Mouse (Mus musculus) MEL (cell line): ENCODE data around the gene Rab3c. TPM values are rescaled to one million over a fixed set of nuclear protein-coding genes. Genes with fewer than 3 reads are reported as not detected.

ENCODE experiments used
- DNase-seq: peaks from one replicate; pipeline ENCODE4 v3.0.0; 2011; ENCODE audit warnings: low read depth, low spot score
- H3K27ac ChIP-seq: 2 replicates; pipeline ENCODE4 v1.5.1; 2012; ENCODE audit warnings: low read depth, mild to moderate bottlenecking, control low read depth, low read length, moderate library complexity; ENCODE audit not compliant: control insufficient read depth
- H3K27me3 ChIP-seq, 2 experiments: fragments of 150-350 bp in 1 of 2; sonication (generic) in 1 of 2; 2 replicates each; pipeline ENCODE4 v1.6.1; 2012; ENCODE audit warnings: low read length in 2 of 2, mild to moderate bottlenecking in 2 of 2, improper control_type of control experiment in 1 of 2, moderate library complexity in 1 of 2; ENCODE audit not compliant: insufficient read depth in 2 of 2, control insufficient read depth in 1 of 2
- H3K36me3 ChIP-seq, 2 experiments: 2 replicates each; pipeline ENCODE4 v1.6.1; 2012 to 2014; ENCODE audit warnings: low read length in 2 of 2, improper control_type of control experiment in 1 of 2, inconsistent platforms in 1 of 2, mild to moderate bottlenecking in 1 of 2; ENCODE audit not compliant: insufficient read depth in 2 of 2, control insufficient read depth in 1 of 2
- H3K4me1 ChIP-seq, 2 experiments: fragments of 150-350 bp in 1 of 2; sonication (generic) in 1 of 2; 2 replicates each; pipeline ENCODE4 v1.6.1; 2012; ENCODE audit warnings: low read length in 2 of 2, improper control_type of control experiment in 1 of 2, mild to moderate bottlenecking in 1 of 2; ENCODE audit not compliant: insufficient read depth in 2 of 2, control insufficient read depth in 1 of 2
- H3K4me3 ChIP-seq, 2 experiments: fragments of 150-350 bp in 1 of 2; sonication (generic) in 1 of 2; 2 replicates each; pipeline ENCODE4 v1.5.1; 2012; ENCODE audit warnings: low read depth in 2 of 2, low read length in 2 of 2, mild to moderate bottlenecking in 2 of 2, moderate library complexity in 2 of 2, control low read depth in 1 of 2, improper control_type of control experiment in 1 of 2; ENCODE audit not compliant: control insufficient read depth in 1 of 2, insufficient read depth in 1 of 2
- H3K79me2 ChIP-seq: 2 replicates; pipeline ENCODE4 v1.6.1; 2012; ENCODE audit warnings: mild to moderate bottlenecking, low read length, moderate library complexity; ENCODE audit not compliant: control insufficient read depth, poor library complexity, insufficient read depth
- H3K9ac ChIP-seq: 2 replicates; pipeline ENCODE4 v1.6.1; 2012; ENCODE audit warnings: low read depth, mild to moderate bottlenecking, control low read depth, low read length, moderate library complexity; ENCODE audit not compliant: control insufficient read depth, poor library complexity, severe bottlenecking
- H3K9me3 ChIP-seq: fragments of 150-350 bp; sonication (generic); replicated peaks from 2 replicates; pipeline ENCODE4 v1.6.1; 2012; ENCODE audit warnings: mild to moderate bottlenecking, low read length, improper control_type of control experiment, moderate library complexity; ENCODE audit not compliant: insufficient read depth
- BHLHE40 ChIP-seq: IDR thresholded peaks from 2 replicates; pipeline ENCODE4 v1.6.1; 2012; ENCODE audit warnings: low read depth, mild to moderate bottlenecking, inconsistent platforms, low read length, improper control_type of control experiment, borderline replicate concordance
- KAT2A ChIP-seq: conservative IDR thresholded peaks from 2 replicates; pipeline ENCODE4 v1.6.1; 2012; ENCODE audit warnings: low read depth, low read length, improper control_type of control experiment, inconsistent platforms
- MAFK ChIP-seq: IDR thresholded peaks from 2 replicates; pipeline ENCODE4 v1.6.1; 2011; ENCODE audit warnings: low read depth, mild to moderate bottlenecking, low read length, improper control_type of control experiment, borderline replicate concordance
- MAX ChIP-seq: IDR thresholded peaks from 2 replicates; pipeline ENCODE4 v1.6.1; 2011; ENCODE audit warnings: low read length, improper control_type of control experiment
- MYC ChIP-seq: IDR thresholded peaks from 2 replicates; pipeline ENCODE4 v1.6.1; 2011; ENCODE audit warnings: low read depth, mild to moderate bottlenecking, low read length, improper control_type of control experiment, moderate library complexity
- NELFE ChIP-seq: IDR thresholded peaks from 2 replicates; pipeline ENCODE4 v1.6.1; 2011; ENCODE audit warnings: low read depth, low read length, improper control_type of control experiment
- NRF1 ChIP-seq: IDR thresholded peaks from 2 replicates; pipeline ENCODE4 v1.6.1; 2014; ENCODE audit warnings: low read depth, mild to moderate bottlenecking, inconsistent platforms, low read length, improper control_type of control experiment, moderate library complexity; ENCODE audit not compliant: poor library complexity, insufficient read depth, severe bottlenecking
- POLR2A ChIP-seq, 2 experiments: IDR thresholded peaks; 2 replicates each; pipeline ENCODE4 v1.6.1; 2011 to 2012; ENCODE audit warnings: low read length in 2 of 2, mild to moderate bottlenecking in 2 of 2, control low read depth in 1 of 2, improper control_type of control experiment in 1 of 2, low read depth in 1 of 2, moderate library complexity in 1 of 2; ENCODE audit not compliant: control insufficient read depth in 1 of 2, insufficient read depth in 1 of 2, poor library complexity in 1 of 2
- POLR2AphosphoS2 ChIP-seq: IDR thresholded peaks from 2 replicates; pipeline ENCODE4 v1.6.1; 2011; ENCODE audit warnings: low read length, improper control_type of control experiment
- POLR2AphosphoS5 ChIP-seq: IDR thresholded peaks from 2 replicates; pipeline ENCODE4 v1.6.1; 2012; ENCODE audit warnings: low read depth, borderline replicate concordance, mild to moderate bottlenecking, inconsistent platforms, low read length, moderate library complexity, mixed read lengths
- RAD21 ChIP-seq: IDR thresholded peaks from 2 replicates; pipeline ENCODE4 v1.6.1; 2011; ENCODE audit warnings: mild to moderate bottlenecking, low read depth, low read length, improper control_type of control experiment
- SIN3A ChIP-seq: IDR thresholded peaks from 2 replicates; pipeline ENCODE4 v1.6.1; 2012; ENCODE audit warnings: low read length, improper control_type of control experiment, inconsistent platforms
- TAL1 ChIP-seq: IDR thresholded peaks from 2 replicates; pipeline ENCODE4 v1.6.1; 2012; ENCODE audit warnings: mild to moderate bottlenecking, inconsistent platforms, low read length, moderate library complexity, mixed read lengths
- TCF12 ChIP-seq: IDR thresholded peaks from 2 replicates; pipeline ENCODE4 v1.6.1; 2014; ENCODE audit warnings: low read depth, mild to moderate bottlenecking, inconsistent platforms, low read length, improper control_type of control experiment, moderate library complexity
- UBTF ChIP-seq: IDR thresholded peaks from 2 replicates; pipeline ENCODE4 v1.6.1; 2012; ENCODE audit warnings: low read depth, mild to moderate bottlenecking, inconsistent platforms, low read length, improper control_type of control experiment, moderate library complexity, borderline replicate concordance; ENCODE audit not compliant: insufficient read depth
- USF2 ChIP-seq, 2 experiments: IDR thresholded peaks; 2 replicates each; pipeline ENCODE4 v1.6.1; 2011 to 2012; ENCODE audit warnings: improper control_type of control experiment in 2 of 2, low read length in 2 of 2, borderline replicate concordance in 1 of 2, inconsistent platforms in 1 of 2, low read depth in 1 of 2, mild to moderate bottlenecking in 1 of 2; ENCODE audit not compliant: insufficient read depth in 1 of 2
- ZC3H11A ChIP-seq: IDR thresholded peaks from 2 replicates; pipeline ENCODE4 v1.6.1; 2012; ENCODE audit warnings: low read depth, mild to moderate bottlenecking, inconsistent platforms, low read length, improper control_type of control experiment
- ZKSCAN1 ChIP-seq: IDR thresholded peaks from 2 replicates; pipeline ENCODE4 v1.6.1; 2012; ENCODE audit warnings: low read depth, mild to moderate bottlenecking, inconsistent platforms, low read length, improper control_type of control experiment, moderate library complexity
- ZNF384 ChIP-seq: IDR thresholded peaks from 2 replicates; pipeline ENCODE4 v1.6.1; 2012; ENCODE audit warnings: low read depth, mild to moderate bottlenecking, inconsistent platforms, low read length, improper control_type of control experiment
- polyA plus RNA-seq, 2 experiments: library from polyadenylated mRNA; stranded (reverse) in 1 of 2; unstranded in 1 of 2; fragments of >175 nt in 1 of 2; fragments of >200 nt in 1 of 2; gene quantifications; 2 replicates each; pipeline versions ENCODE4 v1.2.1 to v1.2.4; 2012; ENCODE audit warnings: low replicate concordance in 2 of 2, low read depth in 1 of 2; ENCODE audit not compliant: insufficient read length in 2 of 2, insufficient read depth in 1 of 2, missing spikeins in 1 of 2
- total RNA-seq: library from RNA; depleted of rRNA; stranded (reverse); fragments of 300-350 nt; gene quantifications from 2 replicates; pipeline ENCODE4 v1.2.3, GENCODE M21; 2012

Rab3c gene
- total and polyA plus RNA-seq, 3 experiments = not detected

DNA sequence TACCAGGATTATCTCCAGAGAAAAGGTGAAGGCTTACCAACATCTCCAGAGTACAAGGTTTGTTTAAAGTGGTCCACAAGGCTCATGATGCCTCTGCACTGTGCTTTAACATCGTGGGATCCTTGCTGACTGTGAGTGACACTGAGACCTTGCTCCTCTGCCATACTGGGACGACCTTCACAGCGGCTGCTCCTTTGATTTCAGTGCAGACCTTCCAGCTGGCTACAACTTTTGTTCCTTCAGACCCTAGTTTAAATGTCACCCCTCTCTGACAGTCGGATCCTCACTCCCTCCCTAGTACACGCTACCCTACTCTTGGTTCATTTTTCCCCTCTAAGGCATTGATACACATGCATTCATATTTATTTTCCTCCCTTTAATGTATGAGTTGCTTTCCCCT is 142.2 kb downstream of the Rab3c start:
- no peaks in the 10 kb centered on the region for H3K36me3 ChIP-seq
- TF ChIP-seq TAL1 (no peak), NRF1 (no peak), KAT2A (no peak), BHLHE40 (no peak), UBTF (no peak), POLR2AphosphoS5 (no peak), MAFK (no peak), ZNF384 (no peak), RAD21 (no peak), ZKSCAN1 (no peak), NELFE (no peak), POLR2A (IDR thresholded peaks at IDR 0.05; ENCODE audit: control insufficient read depth in 1 of 2, insufficient read depth in 1 of 2, low read depth in 1 of 2, low read length in 2 of 2, poor library complexity in 1 of 2) (no peak), MYC (no peak), SIN3A (no peak), POLR2AphosphoS2 (no peak), TCF12 (no peak)

GRCm38 (mm10) chr13:110127613-110128258 is 153.1 kb downstream of the Rab3c start:
- no peak for DNase-seq
- Histone ChIP-seq H3K9me3 (no peaks in the 10 kb centered on the region), H3K4me1 (no peaks in the 10 kb centered on the region)
- TF ChIP-seq USF2 (IDR thresholded peaks at IDR 0.05; ENCODE audit: borderline replicate concordance in 1 of 2, insufficient read depth in 1 of 2, low read depth in 1 of 2, low read length in 2 of 2) (no peak), MAX (no peak), ZC3H11A (no peak), NELFE (no peak), TAL1 (no peak)
- TF ChIP-seq, all 39 proteins: peak for 0
- no peaks in the 10 kb centered on the region for H3K79me2 ChIP-seq
- no peak overlapping the region for H3K27ac ChIP-seq
- no peaks in the 10 kb centered on the region for H3K27me3 ChIP-seq
- no peaks in the 10 kb centered on the region for H3K36me3 ChIP-seq
- no peak overlapping the region for H3K4me3 ChIP-seq
- no peak overlapping the region for H3K9ac ChIP-seq

More for the DNA sequence above, 142.2 kb downstream of the Rab3c start:
- no peak for DNase-seq
- H3K27me3 ChIP-seq = no peaks in the 10 kb centered on the region
- H3K27ac ChIP-seq = no peak overlapping the region
- no peaks in the 10 kb centered on the region for H3K9me3 ChIP-seq
- H3K4me3 ChIP-seq = no peak overlapping the region
- no peaks in the 10 kb centered on the region for H3K79me2 ChIP-seq
- no peak overlapping the region for H3K9ac ChIP-seq
- no peaks in the 10 kb centered on the region for H3K4me1 ChIP-seq
